Mouse (Mus musculus): Measurements from ENCODE around the gene Pkn2. TPM values are rescaled to one million over a fixed set of nuclear protein-coding genes. Genes with fewer than 3 reads are reported as not detected.

The Pkn2 gene
- total RNA-seq (2021) (10 to 100 TPM; 38.3 to 40.6 TPM), polyA plus RNA-seq (2012; rRNA removed) (6.6 and 14.6 TPM in 2 replicates)
- long read RNA-seq, full-length matches to known transcripts = 8 of 10 reads
- long read RNA-seq, partial matches to known transcripts = 1 of 10 reads
- long read RNA-seq, other reads (novel, unspliced or antisense) = 1 of 10 reads

- H3K79me2 ChIP-seq (replicated peaks; ENCODE audit: control insufficient read depth, insufficient read depth, low read length) = peaks cover 2% of the 10 kb centered on the region; the same call in 1 of the 2 replicates
- H3K4me1 ChIP-seq (ENCODE audit: control insufficient read depth, insufficient read depth, low read length) = no peaks in the 10 kb centered on the region; the same call in none of the 2 replicates
- under 1% methylated on average over 84 of the region's 84 CpGs for WGBS
- no peaks in the 10 kb centered on the region for H3K27me3 ChIP-seq (ENCODE audit: control insufficient read depth, insufficient read depth, low read length)
- peak within 1 kb of the TSS; percentile 87 for H3K27ac ChIP-seq
- peak within 1 kb of the TSS; percentile 78 for H3K9ac ChIP-seq (ENCODE audit: low read depth, low read length)
- DNase-seq = peak; percentile 100
- intact Hi-C loops (cut with DNase I) = loop anchor here (1.0 to 5.0 kb wide), 3 partner anchors 25 to 117 kb away; partner anchors contain the start of gene Gtf2b
- TF ChIP-seq EP300 (IDR thresholded peaks at IDR 0.05; ENCODE audit: insufficient read depth, low read depth, low read length) (0 out of 2 replicates have a peak, but pooled peaks have one; percentile 39), POLR2A (IDR thresholded peaks at IDR 0.05; ENCODE audit: insufficient read depth, low read depth, low read length) (peak; percentile 72), CTCF (IDR thresholded peaks at IDR 0.05) (peak; percentile 18; the same call in 1 of the 2 replicates)
- peak within 1 kb of the TSS; percentile 85 for H3K4me3 ChIP-seq
- peaks cover 3% of the 10 kb centered on the region for H3K36me3 ChIP-seq (ENCODE audit: control insufficient read depth, insufficient read depth, low read length)
These were observed at the start of gene Pkn2 for GRCm38 (mm10) chr3:142881872-142882623. Gene Pkn2, minus strand, starts transcription at chr3:142882004.

- TF ChIP-seq CTCF (IDR thresholded peaks at IDR 0.05) (no peak), EP300 (IDR thresholded peaks at IDR 0.05; ENCODE audit: insufficient read depth, low read depth, low read length) (no peak)
- WGBS = 81% methylated on average over 2 of the region's 2 CpGs
- H3K36me3 ChIP-seq (ENCODE audit: control insufficient read depth, insufficient read depth, low read length) = no peaks in the 10 kb centered on the region
- no peaks in the 10 kb centered on the region for H3K27me3 ChIP-seq (ENCODE audit: control insufficient read depth, insufficient read depth, low read length)
- H3K4me3 ChIP-seq = no peak overlapping the region
- DNase-seq = no peak
- H3K4me1 ChIP-seq (ENCODE audit: control insufficient read depth, insufficient read depth, low read length) = no peaks in the 10 kb centered on the region
- H3K27ac ChIP-seq = no peak overlapping the region
- no peak overlapping the region for H3K9ac ChIP-seq (ENCODE audit: low read depth, low read length)
- intact Hi-C loops (cut with DNase I) = loop anchor here (5.0 kb wide), 2 partner anchors 43 to 158 kb away; no protein-coding TSS in a partner anchor
- H3K79me2 ChIP-seq (replicated peaks; ENCODE audit: control insufficient read depth, insufficient read depth, low read length) = no peaks in the 10 kb centered on the region
These were observed 48.1 kb upstream of the Pkn2 start for GRCm38 (mm10) chr3:142929906-142930305.

- intact Hi-C loops (cut with DNase I) = loop anchor here (5.0 kb wide), 1 partner anchor 155 kb away; no protein-coding TSS in a partner anchor
- Histone ChIP-seq H3K27me3 (ENCODE audit: control insufficient read depth, insufficient read depth, low read length) (no peaks in the 10 kb centered on the region), H3K36me3 (ENCODE audit: control insufficient read depth, insufficient read depth, low read length) (no peaks in the 10 kb centered on the region), H3K9ac (ENCODE audit: low read depth, low read length) (no peak overlapping the region), H3K4me1 (ENCODE audit: control insufficient read depth, insufficient read depth, low read length) (no peaks in the 10 kb centered on the region), H3K27ac (no peak overlapping the region), H3K4me3 (no peak overlapping the region), H3K79me2 (replicated peaks; ENCODE audit: control insufficient read depth, insufficient read depth, low read length) (no peaks in the 10 kb centered on the region)
- 77% methylated on average over 3 of the region's 3 CpGs for WGBS
- TF ChIP-seq EP300 (IDR thresholded peaks at IDR 0.05; ENCODE audit: insufficient read depth, low read depth, low read length) (no peak), POLR2A (IDR thresholded peaks at IDR 0.05; ENCODE audit: insufficient read depth, low read depth, low read length) (no peak), CTCF (IDR thresholded peaks at IDR 0.05) (no peak)
- no peak for DNase-seq
These were observed 45.5 kb upstream of the Pkn2 start for GRCm38 (mm10) chr3:142927311-142927710.

GRCm38 (mm10) chr3:142924831-142925348, 43.1 kb upstream of the Pkn2 start:
- 65% methylated on average over 2 of the region's 2 CpGs for WGBS
- H3K36me3 ChIP-seq (ENCODE audit: control insufficient read depth, insufficient read depth, low read length) = no peaks in the 10 kb centered on the region
- no peak overlapping the region for H3K27ac ChIP-seq
- peak; percentile 68 for TF ChIP-seq CTCF (IDR thresholded peaks at IDR 0.05)
- TF ChIP-seq EP300 (IDR thresholded peaks at IDR 0.05; ENCODE audit: insufficient read depth, low read depth, low read length) = no peak
- no peaks in the 10 kb centered on the region for H3K27me3 ChIP-seq (ENCODE audit: control insufficient read depth, insufficient read depth, low read length)
- no peaks in the 10 kb centered on the region for H3K4me1 ChIP-seq (ENCODE audit: control insufficient read depth, insufficient read depth, low read length)
- no peak for DNase-seq
- no peak overlapping the region for H3K4me3 ChIP-seq
- intact Hi-C loops (cut with DNase I) = loop anchor here (5.0 kb wide), 1 partner anchor 153 kb away; no protein-coding TSS in a partner anchor
- H3K79me2 ChIP-seq (replicated peaks; ENCODE audit: control insufficient read depth, insufficient read depth, low read length) = no peaks in the 10 kb centered on the region
- H3K9ac ChIP-seq (ENCODE audit: low read depth, low read length) = no peak overlapping the region

- Histone ChIP-seq H3K36me3 (ENCODE audit: control insufficient read depth, insufficient read depth, low read length) (no peaks in the 10 kb centered on the region), H3K79me2 (replicated peaks; ENCODE audit: control insufficient read depth, insufficient read depth, low read length) (no peaks in the 10 kb centered on the region), H3K4me3 (no peak overlapping the region), H3K27ac (no peak overlapping the region), H3K27me3 (ENCODE audit: control insufficient read depth, insufficient read depth, low read length) (no peaks in the 10 kb centered on the region), H3K9ac (ENCODE audit: low read depth, low read length) (no peak overlapping the region), H3K4me1 (ENCODE audit: control insufficient read depth, insufficient read depth, low read length) (no peaks in the 10 kb centered on the region)
- DNase-seq = no peak
- intact Hi-C loops (cut with DNase I) = no loop called here
- TF ChIP-seq EP300 (IDR thresholded peaks at IDR 0.05; ENCODE audit: insufficient read depth, low read depth, low read length) (no peak), CTCF (IDR thresholded peaks at IDR 0.05) (no peak), POLR2A (IDR thresholded peaks at IDR 0.05; ENCODE audit: insufficient read depth, low read depth, low read length) (no peak)
- 63% methylated on average over 3 of the region's 3 CpGs for WGBS
These were observed 37.3 kb upstream of the Pkn2 start for GRCm38 (mm10) chr3:142919070-142919469.
